ENCODE assay signal across 8 mouse cellular contexts in genomic region chr7:19179173-19179572, GRCm38 (mm10). TPM values are rescaled to one million over a fixed set of nuclear protein-coding genes. Genes with fewer than 3 reads are reported as not detected.
A peak's percentile ranks its signal among the peaks of the same experiment; 100 is the strongest.
DNase-seq lines count a peak whose midpoint lies in the region; ATAC-seq and TF ChIP-seq lines count a peak whose summit lies in the region.

No protein-coding gene starts in this region.

- H3K9ac ChIP-seq in embryonic facial prominence, embryonic 11.5 days (replicated peaks; ENCODE audit: low read length) = peak overlapping the region; percentile 2; the same call in 1 of the 2 replicates
- H3K9ac ChIP-seq in heart, embryonic 13.5 days = peak overlapping the region; percentile 29
- H3K9ac ChIP-seq in kidney, embryonic 14.5 days (ENCODE audit: low read depth, low read length) = no peak overlapping the region
- H3K9ac ChIP-seq in liver, embryonic 14.5 days (replicated peaks) = no peak overlapping the region
- H3K9ac ChIP-seq in stomach, embryonic 14.5 days (replicated peaks; ENCODE audit: low read depth, low read length) = no peak overlapping the region

- peak overlapping the region; percentile 39 for H3K4me2 ChIP-seq in embryonic facial prominence, embryonic 11.5 days (ENCODE audit: low read depth, low read length)
- H3K4me2 ChIP-seq in heart, embryonic 13.5 days = peak overlapping the region; percentile 61
- peak overlapping the region; percentile 38 for H3K4me2 ChIP-seq in kidney, embryonic 14.5 days (replicated peaks; ENCODE audit: low read depth, low read length)
- peak overlapping the region; percentile 44 for H3K4me2 ChIP-seq in liver, embryonic 14.5 days (ENCODE audit: low read depth)
- peak overlapping the region; percentile 33 for H3K4me2 ChIP-seq in stomach, embryonic 14.5 days (replicated peaks; ENCODE audit: low read depth, low read length)

- peaks cover 47% of the 10 kb centered on the region for H3K27me3 ChIP-seq in embryonic facial prominence, embryonic 11.5 days (ENCODE audit: control insufficient read depth, insufficient read depth, low read length)
- peaks cover 59% of the 10 kb centered on the region for H3K27me3 ChIP-seq in heart, embryonic 13.5 days (replicated peaks)
- H3K27me3 ChIP-seq in kidney, embryonic 14.5 days (ENCODE audit: control insufficient read depth, insufficient read depth, low read length) = peaks cover 53% of the 10 kb centered on the region
- H3K27me3 ChIP-seq in liver, embryonic 14.5 days (ENCODE audit: control insufficient read depth, insufficient read depth, low read length) = peaks cover 54% of the 10 kb centered on the region
- H3K27me3 ChIP-seq in stomach, embryonic 14.5 days (ENCODE audit: control insufficient read depth, insufficient read depth, low read length) = peaks cover 37% of the 10 kb centered on the region

- H3K27ac ChIP-seq in embryonic facial prominence, embryonic 11.5 days (replicated peaks; ENCODE audit: low read depth, low read length) = no peak overlapping the region
- no peak overlapping the region for H3K27ac ChIP-seq in heart, embryonic 13.5 days (replicated peaks)
- no peak overlapping the region for H3K27ac ChIP-seq in kidney, embryonic 14.5 days (ENCODE audit: low read depth, low read length)
- H3K27ac ChIP-seq in liver, embryonic 14.5 days = no peak overlapping the region
- no peak overlapping the region for H3K27ac ChIP-seq in stomach, embryonic 14.5 days (ENCODE audit: low read length)

- H3K4me3 ChIP-seq in embryonic facial prominence, embryonic 11.5 days (ENCODE audit: low read depth, low read length) = peak overlapping the region; percentile 22
- H3K4me3 ChIP-seq in heart, embryonic 13.5 days = peak overlapping the region; percentile 35
- peak overlapping the region; percentile 30 for H3K4me3 ChIP-seq in kidney, embryonic 14.5 days (ENCODE audit: low read length)
- peak overlapping the region in 1 of 2 experiments; percentile 16; a peak in 1 of 4 replicates for H3K4me3 ChIP-seq in liver, embryonic 14.5 days (ENCODE audit: insufficient read depth in 1 of 2, low read depth in 2 of 2, low read length in 2 of 2)
- peak overlapping the region; percentile 12; the same call in 1 of the 2 replicates for H3K4me3 ChIP-seq in stomach, embryonic 14.5 days (ENCODE audit: low read depth, low read length)

- WGBS in embryonic facial prominence, embryonic 11.5 days = 1% methylated on average over 31 of the region's 32 CpGs
- 1% methylated on average over 31 of the region's 32 CpGs for WGBS in heart, embryonic 13.5 days
- under 1% methylated on average over 31 of the region's 32 CpGs for WGBS in kidney, embryonic 14.5 days
- WGBS in liver, embryonic 14.5 days (ENCODE audit: insufficient replicate concordance) = under 1% methylated on average over 32 of the region's 32 CpGs
- under 1% methylated on average over 31 of the region's 32 CpGs for WGBS in stomach, embryonic 14.5 days

- peaks cover 3% of the 10 kb centered on the region; the same call in 1 of the 2 replicates for H3K4me1 ChIP-seq in embryonic facial prominence, embryonic 11.5 days (ENCODE audit: control insufficient read depth, insufficient read depth, low read length)
- peaks cover 50% of the 10 kb centered on the region for H3K4me1 ChIP-seq in heart, embryonic 13.5 days
- peaks cover 16% of the 10 kb centered on the region for H3K4me1 ChIP-seq in kidney, embryonic 14.5 days (ENCODE audit: control insufficient read depth, insufficient read depth, low read length)
- peaks cover 11 to 27% of the 10 kb centered on the region in 2 experiments for H3K4me1 ChIP-seq in liver, embryonic 14.5 days (replicated peaks; ENCODE audit: control insufficient read depth in 2 of 2, insufficient read depth in 2 of 2, low read length in 1 of 2)
- peaks cover 14% of the 10 kb centered on the region; the same call in 1 of the 2 replicates for H3K4me1 ChIP-seq in stomach, embryonic 14.5 days (ENCODE audit: control insufficient read depth, insufficient read depth, low read length)

- no peak for TF ChIP-seq EP300 in liver, embryonic 14.5 days (IDR thresholded peaks at IDR 0.05; ENCODE audit: low read depth)

- H3K9me3 ChIP-seq in embryonic facial prominence, embryonic 11.5 days (replicated peaks; ENCODE audit: control insufficient read depth, low read length) = no peaks in the 10 kb centered on the region
- H3K9me3 ChIP-seq in heart, embryonic 13.5 days = 0 out of 2 replicates have a peak, but pooled peaks cover 6% of the 10 kb centered on the region
- 0 out of 2 replicates have a peak, but pooled peaks cover 4% of the 10 kb centered on the region for H3K9me3 ChIP-seq in kidney, embryonic 14.5 days (ENCODE audit: control insufficient read depth, low read length)
- no peaks in the 10 kb centered on the region for H3K9me3 ChIP-seq in liver, embryonic 14.5 days (ENCODE audit: control insufficient read depth, low read length)
- 0 out of 2 replicates have a peak, but pooled peaks cover 4% of the 10 kb centered on the region for H3K9me3 ChIP-seq in stomach, embryonic 14.5 days (ENCODE audit: control insufficient read depth, low read depth, low read length)

- no peak for ATAC-seq in embryonic facial prominence, embryonic 11.5 days (replicated peaks; ENCODE audit: insufficient number of reproducible peaks, low FRiP score, low TSS enrichment, low read depth)
- ATAC-seq in heart, embryonic 13.5 days (ENCODE audit: extremely low read depth, insufficient number of reproducible peaks, low FRiP score, low TSS enrichment) = no peak
- no peak for ATAC-seq in kidney, embryonic 14.5 days (ENCODE audit: low FRiP score, low TSS enrichment)
- peak; percentile 34; the same call in 1 of the 2 replicates for ATAC-seq in liver, embryonic 14.5 days (ENCODE audit: insufficient read depth)
- no peak for ATAC-seq in stomach, embryonic 14.5 days (ENCODE audit: insufficient number of reproducible peaks, insufficient read depth, low FRiP score, low read depth)

- no peaks in the 10 kb centered on the region for H3K36me3 ChIP-seq in embryonic facial prominence, embryonic 11.5 days (replicated peaks; ENCODE audit: control insufficient read depth, insufficient read depth, low read depth, low read length)
- H3K36me3 ChIP-seq in heart, embryonic 13.5 days = peaks cover 13% of the 10 kb centered on the region
- H3K36me3 ChIP-seq in kidney, embryonic 14.5 days (ENCODE audit: control insufficient read depth, insufficient read depth, low read length) = no peaks in the 10 kb centered on the region; the same call in 1 of the 2 replicates
- no peaks in the 10 kb centered on the region for H3K36me3 ChIP-seq in liver, embryonic 14.5 days (replicated peaks; ENCODE audit: control insufficient read depth, insufficient read depth, low read depth)
- H3K36me3 ChIP-seq in stomach, embryonic 14.5 days (ENCODE audit: control insufficient read depth, insufficient read depth, low read length) = no peaks in the 10 kb centered on the region

- TF ChIP-seq CTCF in liver, embryonic 14.5 days (IDR thresholded peaks at IDR 0.05; ENCODE audit: low read depth) = peak; percentile 77

- peak; percentile 69 for DNase-seq in urinary bladder, postnatal 14 days (ENCODE audit: low spot score)
- DNase-seq in urinary bladder, postnatal 4 days (ENCODE audit: low spot score in 2 of 2) = no peak
- peak; percentile 77 for DNase-seq in embryonic facial prominence, embryonic 11.5 days (ENCODE audit: low spot score)
- DNase-seq in liver, embryonic 14.5 days (ENCODE audit: low read depth in 3 of 3, low spot score in 3 of 3) = peak in 1 of 3 experiments; percentile 44
- DNase-seq in naive thymus-derived CD4-positive, alpha-beta T cell, adult 2 months (ENCODE audit: low read depth) = peak; percentile 80

RNA-seq across cellular contexts. Expression of gene Eml2, which starts 3.0 kb away (rescaled TPM):
- polyA plus RNA-seq in embryonic facial prominence, embryonic 11.5 days (2014; fragmentation: Nextera tagmentation; extraction: Ambion mirVana) = 2.1 and 2.3 TPM in 2 replicates
- polyA plus RNA-seq in heart, embryonic 13.5 days (2015; fragmentation: Nextera tagmentation; extraction: Ambion mirVana) = 15.8 and 20.6 TPM in 2 replicates
- 2.8 and 5.7 TPM in 2 replicates for polyA plus RNA-seq in kidney, embryonic 14.5 days (2014; fragmentation: Nextera tagmentation; extraction: Ambion mirVana)
- 6.1 and 7.3 TPM in 2 replicates for polyA plus RNA-seq in liver, embryonic 14.5 days (2012; rRNA removed)
- 0.98 and 1.3 TPM in 2 replicates for polyA plus RNA-seq in liver, embryonic 14.5 days (2014; fragmentation: Nextera tagmentation; extraction: Ambion mirVana)
- polyA plus RNA-seq in stomach, embryonic 14.5 days (2014; fragmentation: Nextera tagmentation; extraction: Ambion mirVana) = 4.1 and 4.8 TPM in 2 replicates

RNA-seq across cellular contexts. Expression of gene Gipr, which starts 13.2 kb away (rescaled TPM):
- polyA plus RNA-seq in embryonic facial prominence, embryonic 11.5 days (2014; fragmentation: Nextera tagmentation; extraction: Ambion mirVana) = 0.15 and 0.77 TPM in 2 replicates
- 9.9 and 14.6 TPM in 2 replicates for polyA plus RNA-seq in heart, embryonic 13.5 days (2015; fragmentation: Nextera tagmentation; extraction: Ambion mirVana)
- polyA plus RNA-seq in kidney, embryonic 14.5 days (2014; fragmentation: Nextera tagmentation; extraction: Ambion mirVana) = 0.31 and 0.45 TPM in 2 replicates
- polyA plus RNA-seq in liver, embryonic 14.5 days (2012; rRNA removed) = 0.05 and 0.16 TPM in 2 replicates
- 0.10 TPM in 1 of 2 replicates, not detected in the other for polyA plus RNA-seq in liver, embryonic 14.5 days (2014; fragmentation: Nextera tagmentation; extraction: Ambion mirVana)
- 1.1 and 1.9 TPM in 2 replicates for polyA plus RNA-seq in stomach, embryonic 14.5 days (2014; fragmentation: Nextera tagmentation; extraction: Ambion mirVana)

RNA-seq across cellular contexts. Expression of gene Snrpd2, which starts 29.7 kb away (rescaled TPM):
- 157 and 171 TPM in 2 replicates for polyA plus RNA-seq in embryonic facial prominence, embryonic 11.5 days (2014; fragmentation: Nextera tagmentation; extraction: Ambion mirVana)
- 107 and 113 TPM in 2 replicates for polyA plus RNA-seq in heart, embryonic 13.5 days (2015; fragmentation: Nextera tagmentation; extraction: Ambion mirVana)
- polyA plus RNA-seq in kidney, embryonic 14.5 days (2014; fragmentation: Nextera tagmentation; extraction: Ambion mirVana) = 155 and 205 TPM in 2 replicates
- 40.7 and 67.5 TPM in 2 replicates for polyA plus RNA-seq in liver, embryonic 14.5 days (2012; rRNA removed)
- 75.3 and 76.0 TPM in 2 replicates for polyA plus RNA-seq in liver, embryonic 14.5 days (2014; fragmentation: Nextera tagmentation; extraction: Ambion mirVana)
- 143 and 161 TPM in 2 replicates for polyA plus RNA-seq in stomach, embryonic 14.5 days (2014; fragmentation: Nextera tagmentation; extraction: Ambion mirVana)

RNA-seq across cellular contexts. Expression of gene Qpctl, which starts 30.1 kb away (rescaled TPM):
- polyA plus RNA-seq in embryonic facial prominence, embryonic 11.5 days (2014; fragmentation: Nextera tagmentation; extraction: Ambion mirVana) = 9.4 and 9.7 TPM in 2 replicates
- 9.5 and 9.7 TPM in 2 replicates for polyA plus RNA-seq in heart, embryonic 13.5 days (2015; fragmentation: Nextera tagmentation; extraction: Ambion mirVana)
- polyA plus RNA-seq in kidney, embryonic 14.5 days (2014; fragmentation: Nextera tagmentation; extraction: Ambion mirVana) = 8.9 and 12.8 TPM in 2 replicates
- 2.2 and 2.3 TPM in 2 replicates for polyA plus RNA-seq in liver, embryonic 14.5 days (2012; rRNA removed)
- polyA plus RNA-seq in liver, embryonic 14.5 days (2014; fragmentation: Nextera tagmentation; extraction: Ambion mirVana) = 2.3 and 3.0 TPM in 2 replicates
- polyA plus RNA-seq in stomach, embryonic 14.5 days (2014; fragmentation: Nextera tagmentation; extraction: Ambion mirVana) = 10.9 and 11.3 TPM in 2 replicates

RNA-seq across cellular contexts. Expression of gene Gpr4, which starts 33.2 kb away (rescaled TPM):
- polyA plus RNA-seq in embryonic facial prominence, embryonic 11.5 days (2014; fragmentation: Nextera tagmentation; extraction: Ambion mirVana) = 1.4 and 1.8 TPM in 2 replicates
- 1.7 and 1.8 TPM in 2 replicates for polyA plus RNA-seq in heart, embryonic 13.5 days (2015; fragmentation: Nextera tagmentation; extraction: Ambion mirVana)
- polyA plus RNA-seq in kidney, embryonic 14.5 days (2014; fragmentation: Nextera tagmentation; extraction: Ambion mirVana) = 2.4 and 3.4 TPM in 2 replicates
- 0.35 and 0.53 TPM in 2 replicates for polyA plus RNA-seq in liver, embryonic 14.5 days (2012; rRNA removed)
- polyA plus RNA-seq in liver, embryonic 14.5 days (2014; fragmentation: Nextera tagmentation; extraction: Ambion mirVana) = 0.10 and 0.23 TPM in 2 replicates
- 1.4 and 2.0 TPM in 2 replicates for polyA plus RNA-seq in stomach, embryonic 14.5 days (2014; fragmentation: Nextera tagmentation; extraction: Ambion mirVana)

Comparison
In these comparisons a context has a peak if more than half of its experiments do, and no peak if none do; other contexts are left out.
1. DNase-seq: peak in urinary bladder, postnatal 14 days (single experiment), embryonic facial prominence, embryonic 11.5 days (single experiment) and naive thymus-derived CD4-positive, alpha-beta T cell, adult 2 months (single experiment); none in urinary bladder, postnatal 4 days (0 of 2).
2. H3K9ac ChIP-seq: peak in embryonic facial prominence, embryonic 11.5 days (single experiment) and heart, embryonic 13.5 days (single experiment); none in kidney, embryonic 14.5 days (single experiment), liver, embryonic 14.5 days (single experiment) and stomach, embryonic 14.5 days (single experiment).
3. Peak in every context shown above with its lines, with median percentiles within 50 percentile points of each other: H3K4me2 ChIP-seq.